Mouse (Mus musculus) frontal cortex, postnatal 25 days (tissue): ENCODE results near the gene Fbxo3.
"Not testable (repeated sequence)": the region's sequence is repeated elsewhere in the genome, so short reads cannot be mapped to it uniquely, and the experiment has no call there.

Experiments used
- DNase-seq, 2 experiments: peaks; one replicate each; pipeline ENCODE4 v3.0.0; 2022; ENCODE audit warnings: low spot score in 2 of 2

Gene Fbxo3

DNA sequence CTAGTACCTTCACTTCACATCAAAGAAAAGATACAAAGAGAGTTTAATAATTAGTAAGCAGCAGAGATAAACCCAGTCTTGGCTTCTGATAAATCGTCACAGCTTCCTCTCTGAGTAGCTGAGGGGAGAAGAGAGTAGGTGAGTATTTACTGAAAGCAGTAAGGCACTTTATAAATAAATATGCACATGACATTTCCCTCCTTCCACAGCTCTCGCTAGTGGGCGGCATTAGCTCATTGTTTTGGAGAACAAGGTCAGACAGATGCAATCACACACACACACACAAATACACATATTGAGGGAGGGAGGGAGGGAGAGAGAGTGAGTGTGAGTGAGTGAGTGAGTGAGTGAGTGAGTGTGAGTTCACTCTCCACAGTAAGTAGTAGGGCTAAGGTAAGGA lies 8.8 kb downstream of the Fbxo3 start:
- no peak for DNase-seq

DNA sequence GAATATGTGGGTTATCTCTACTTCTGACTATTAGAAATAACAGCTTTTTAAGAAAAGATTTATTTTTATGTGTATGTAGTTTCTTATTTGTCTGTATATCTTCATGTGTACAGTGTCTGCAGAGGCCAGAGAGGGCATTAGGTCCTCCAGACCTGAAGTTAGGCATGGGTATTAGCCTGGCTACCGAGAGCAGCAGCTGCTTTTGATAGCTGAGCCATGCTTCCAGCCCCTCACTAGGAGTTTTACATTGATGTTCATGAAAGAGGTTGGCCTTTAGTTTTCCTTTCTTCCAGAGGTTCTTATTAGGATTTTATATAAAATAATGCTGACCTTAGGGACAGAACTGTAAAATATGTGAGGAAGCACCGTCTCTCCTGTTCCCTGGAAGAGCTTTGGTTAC lies 10.7 kb downstream of the Fbxo3 start:
- DNase-seq = no peak

DNA sequence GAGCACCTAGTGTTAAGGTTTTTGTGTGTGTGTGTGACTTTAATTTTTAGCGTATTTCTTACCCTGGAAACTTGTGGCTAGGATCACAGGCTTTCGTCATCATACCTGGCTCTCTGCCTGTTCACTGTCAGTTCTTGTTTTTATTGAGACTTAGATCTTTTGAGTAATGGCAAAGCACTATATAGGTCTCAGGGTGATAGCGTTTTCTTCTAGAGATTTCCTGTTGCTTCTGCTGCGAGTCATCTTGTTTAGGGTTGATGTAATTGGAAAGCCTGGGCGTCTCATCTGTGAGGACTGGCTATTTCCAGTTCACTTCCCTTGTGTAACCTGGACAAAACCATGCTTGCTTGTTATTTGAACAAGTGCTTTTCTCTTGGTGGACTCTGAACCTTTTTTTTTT lies 14.1 kb downstream of the Fbxo3 start:
- no peak for DNase-seq

DNA sequence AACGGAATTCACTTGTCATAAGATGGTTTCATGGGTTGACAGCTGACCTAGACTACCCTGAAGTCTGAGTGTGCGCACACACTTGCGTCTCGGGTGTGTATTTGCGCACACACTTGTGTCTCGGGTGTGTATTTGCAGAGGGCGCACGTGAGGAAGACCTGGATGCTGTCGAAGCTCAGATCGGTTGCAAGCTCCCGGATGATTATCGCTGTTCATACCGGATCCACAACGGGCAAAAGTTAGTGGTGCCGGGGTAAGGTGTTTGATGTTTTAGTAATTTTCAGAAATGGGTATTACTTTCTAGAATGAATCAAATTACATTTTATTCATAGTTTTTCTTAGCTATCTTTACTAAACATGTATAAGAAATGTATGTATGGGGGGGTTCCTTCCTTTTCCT lies 15.2 kb downstream of the Fbxo3 start:
- no peak for DNase-seq

DNA sequence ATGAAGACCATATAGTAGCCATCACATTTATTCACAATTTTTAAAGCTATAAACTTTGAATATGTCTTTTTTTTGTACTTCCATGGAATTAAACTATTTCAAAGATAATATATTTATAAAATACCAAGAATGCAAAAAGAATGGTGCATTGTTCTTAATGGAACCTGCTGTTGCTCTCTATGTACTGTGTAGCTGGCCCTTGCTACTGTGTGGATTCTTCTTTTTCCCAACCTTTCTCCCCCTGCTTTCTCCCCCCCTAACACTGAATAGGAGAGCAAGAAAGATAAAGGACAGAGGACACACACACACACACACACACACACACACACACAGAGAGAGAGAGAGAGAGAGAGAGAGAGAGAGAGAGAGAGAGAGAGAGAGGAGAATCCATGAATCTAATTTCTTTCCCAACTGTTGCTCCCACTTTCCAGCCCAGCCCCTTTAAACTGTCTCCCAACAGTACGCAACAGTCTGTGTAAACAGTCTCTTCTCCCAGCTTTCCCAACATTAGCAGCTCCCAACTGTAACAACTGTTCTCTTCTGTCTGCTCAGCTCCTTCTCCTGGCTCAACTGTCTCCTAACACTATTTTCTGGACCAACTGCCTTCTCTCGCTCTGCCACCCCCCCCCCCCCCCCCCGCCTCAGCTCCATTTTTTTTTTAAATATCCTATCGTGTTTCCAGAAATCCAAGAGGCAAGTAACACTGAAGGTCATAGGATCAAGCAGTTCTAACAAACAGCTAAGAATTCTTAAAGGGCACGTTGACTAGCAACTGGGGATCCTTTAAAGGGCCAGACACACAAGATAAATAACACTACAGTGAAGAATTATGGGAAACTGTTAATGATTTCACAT lies 16.3 kb downstream of the Fbxo3 start:
- no peak for DNase-seq

DNA sequence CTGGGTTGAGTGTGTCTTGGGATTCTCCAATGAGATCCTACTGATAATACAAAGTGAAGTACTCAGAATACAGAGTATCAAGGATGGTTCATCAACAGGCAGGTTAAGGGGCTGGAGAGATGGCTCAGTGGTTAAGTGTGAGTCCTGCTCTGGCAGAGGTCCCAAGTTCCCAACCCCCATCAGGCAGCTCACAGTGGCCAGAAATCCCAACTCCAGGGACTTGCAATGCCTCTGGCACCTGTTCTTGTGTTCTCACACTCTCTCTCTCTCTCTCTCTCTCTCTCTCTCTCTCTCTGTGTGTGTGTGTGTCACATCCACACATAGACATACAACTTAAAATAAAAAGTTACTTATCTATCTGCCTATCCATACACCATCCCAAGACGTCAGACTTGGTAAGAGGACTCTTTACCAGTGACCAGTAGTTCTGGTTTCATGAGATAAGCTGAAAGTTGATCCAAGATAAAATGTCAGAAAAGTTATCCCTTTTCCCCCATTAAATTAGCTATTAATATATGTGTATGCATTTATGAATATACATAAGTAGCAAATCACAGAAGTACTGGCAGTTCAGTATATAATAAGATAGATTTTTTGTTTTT lies 17.1 kb downstream of the Fbxo3 start:
- no peak for DNase-seq

DNA sequence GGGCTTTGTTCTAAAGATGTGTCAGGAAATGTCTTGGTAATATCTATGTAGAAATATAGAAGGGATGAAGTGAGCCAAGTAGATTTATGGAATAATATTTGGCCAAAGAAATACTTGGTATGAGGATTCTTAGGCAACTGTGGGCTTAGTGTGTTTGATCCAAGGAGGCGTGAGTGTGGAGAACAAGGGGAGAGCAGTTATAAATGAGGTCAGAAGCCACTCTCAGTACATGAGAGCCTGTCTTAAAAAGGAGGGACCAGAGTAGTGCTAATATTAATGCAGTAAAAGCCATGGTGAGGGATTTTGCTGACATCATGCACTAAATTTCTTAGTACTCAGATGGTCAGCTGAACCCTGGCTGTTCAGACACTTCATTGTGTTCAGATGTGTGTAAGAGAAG lies 30.9 kb downstream of the Fbxo3 start:
- DNase-seq = no peak

DNA sequence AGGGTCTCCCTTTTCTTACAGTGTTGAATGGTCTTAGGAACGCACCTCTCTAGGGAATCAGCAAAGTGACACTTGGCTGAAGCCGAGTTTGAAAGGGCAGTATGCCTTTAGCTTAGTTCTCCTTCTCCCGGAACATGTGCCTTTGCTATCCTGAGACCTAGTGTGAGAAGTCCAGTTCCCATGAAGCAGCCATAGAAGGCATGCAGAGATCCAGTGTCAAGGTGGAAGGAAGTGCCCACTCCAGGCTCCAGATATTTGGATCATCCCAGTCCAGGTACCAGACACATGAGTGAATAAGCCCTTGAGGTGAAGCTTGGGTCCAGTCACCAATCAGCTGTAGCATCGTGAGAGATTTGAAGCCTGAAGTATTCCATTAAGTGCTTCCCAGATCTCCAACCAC lies 31.4 kb downstream of the Fbxo3 start:
- no peak for DNase-seq

DNA sequence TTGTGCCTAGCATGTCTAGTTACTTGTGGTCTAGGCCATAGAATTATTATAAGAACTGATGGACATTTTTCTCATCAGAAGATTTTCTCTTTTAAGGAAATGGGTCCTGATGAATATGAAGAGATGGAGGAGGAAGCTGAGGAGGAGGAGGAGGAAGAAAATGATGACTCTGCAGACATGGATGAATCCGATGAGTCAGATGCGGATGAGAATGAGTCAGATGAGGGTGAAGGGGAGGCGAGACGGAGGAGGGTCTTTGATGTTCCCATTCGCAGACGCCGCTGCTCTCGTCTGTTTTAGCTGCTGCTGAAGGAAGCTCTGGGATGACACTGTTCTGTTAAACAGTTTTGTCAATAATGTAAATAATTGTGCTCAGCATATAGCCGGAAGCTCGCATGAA lies 32.3 kb downstream of the Fbxo3 start:
- no peak for DNase-seq

DNA sequence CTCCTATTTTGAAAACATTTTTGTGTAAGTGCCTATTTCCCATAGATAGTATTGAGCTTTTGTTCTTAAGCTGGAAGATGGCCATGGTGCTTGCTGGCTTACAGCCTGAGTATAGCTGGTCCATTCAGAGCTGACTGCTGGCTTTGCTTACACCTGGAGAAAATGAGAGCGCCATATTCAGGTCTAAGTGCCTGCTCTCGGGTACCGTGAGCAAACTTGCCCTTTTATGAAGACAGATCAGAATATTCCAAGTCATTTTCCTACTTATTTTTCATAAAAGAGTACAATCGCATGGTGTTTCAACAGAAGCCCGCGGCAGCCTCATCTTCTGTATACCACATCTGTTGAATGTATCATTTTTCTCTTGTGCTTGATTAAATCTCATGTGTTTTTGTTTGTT lies 33.5 kb downstream of the Fbxo3 start:
- no peak for DNase-seq

DNA sequence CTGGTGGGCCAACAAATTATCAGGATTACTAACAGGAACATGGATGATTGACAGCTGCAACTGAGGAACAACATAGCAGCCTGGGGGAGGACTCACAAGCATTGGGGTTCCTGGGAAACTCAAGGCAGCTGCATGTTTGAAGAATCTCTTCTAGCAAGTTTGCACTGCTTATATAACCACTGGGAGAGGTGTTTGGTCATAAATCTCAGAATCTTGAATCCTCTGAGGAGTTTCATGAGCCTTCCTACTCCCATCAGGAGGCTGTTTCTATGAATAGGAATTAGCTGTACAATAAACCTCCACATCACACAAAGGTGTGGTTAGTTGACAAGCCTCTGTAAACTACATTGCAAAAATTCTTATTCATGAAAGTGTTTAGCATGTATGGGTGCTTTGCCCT lies 35.1 kb downstream of the Fbxo3 start:
- no peak for DNase-seq

DNA sequence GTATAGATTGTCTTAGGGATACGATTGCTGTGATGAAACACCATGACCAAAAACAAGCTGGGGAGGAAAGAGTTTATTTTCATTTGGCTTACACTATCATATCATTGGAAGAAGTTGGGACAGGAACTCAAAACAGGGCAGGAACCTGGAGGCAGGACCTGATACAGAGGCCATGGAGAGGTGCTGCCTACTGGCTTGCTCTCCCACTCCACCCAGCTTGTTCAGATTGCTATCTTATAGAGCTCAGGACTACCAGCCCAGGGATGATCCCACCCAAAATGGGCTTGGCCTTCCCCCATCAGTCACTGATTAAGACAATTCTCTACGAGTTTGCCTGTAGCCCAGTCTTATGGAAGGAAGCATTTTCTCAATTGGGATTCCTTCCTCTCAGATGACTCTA lies 36.6 kb downstream of the Fbxo3 start:
- no peak for DNase-seq

DNA sequence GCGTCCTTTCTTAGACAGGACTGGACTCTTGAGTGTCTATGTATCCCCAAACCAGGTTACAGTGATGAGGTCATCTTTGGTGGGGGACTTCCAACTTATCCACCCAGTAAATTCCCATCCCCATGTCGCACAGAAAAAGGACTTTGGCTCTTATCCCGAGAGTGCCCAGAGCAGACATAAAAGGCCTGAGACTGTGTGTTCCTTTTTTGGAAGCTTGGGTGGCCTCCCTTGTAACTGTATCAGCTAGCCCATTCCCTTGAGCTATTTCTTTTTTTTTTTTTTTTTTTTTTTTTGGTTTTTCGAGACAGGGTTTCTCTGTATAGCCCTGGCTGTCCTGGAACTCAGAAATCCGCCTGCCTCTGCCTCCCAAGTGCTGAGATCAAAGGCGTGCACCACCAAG lies 38.0 kb downstream of the Fbxo3 start, which contains the start of gene Gm10912:
TSS of gene Gm10912 (plus strand) at position 301 of the 400 bp plus-strand sequence.
- DNase-seq = not testable (repeated sequence)

DNA sequence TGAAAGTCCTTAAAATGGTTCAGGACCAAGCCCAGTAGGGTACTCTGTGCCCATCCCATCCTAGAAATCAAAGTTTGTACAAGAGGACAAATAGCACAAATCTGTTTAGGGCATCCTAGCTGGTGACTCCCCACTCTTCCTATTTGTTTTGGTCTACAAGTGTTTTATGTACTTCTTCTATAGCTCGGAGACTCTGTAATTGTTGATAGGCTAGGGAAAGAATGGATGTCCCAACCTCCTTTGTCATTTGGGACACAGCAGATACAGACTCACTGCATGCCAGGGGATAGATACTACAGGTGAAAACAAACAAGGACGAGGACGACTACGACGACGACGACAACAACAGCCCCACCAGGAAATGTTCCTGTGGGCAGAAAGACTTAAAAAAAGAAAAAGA lies 40.9 kb downstream of the Fbxo3 start, which contains the start of gene Gm10799:
TSS of gene Gm10799 (minus strand) at position 101 of the 400 bp plus-strand sequence.
- DNase-seq = not testable (repeated sequence)

DNA sequence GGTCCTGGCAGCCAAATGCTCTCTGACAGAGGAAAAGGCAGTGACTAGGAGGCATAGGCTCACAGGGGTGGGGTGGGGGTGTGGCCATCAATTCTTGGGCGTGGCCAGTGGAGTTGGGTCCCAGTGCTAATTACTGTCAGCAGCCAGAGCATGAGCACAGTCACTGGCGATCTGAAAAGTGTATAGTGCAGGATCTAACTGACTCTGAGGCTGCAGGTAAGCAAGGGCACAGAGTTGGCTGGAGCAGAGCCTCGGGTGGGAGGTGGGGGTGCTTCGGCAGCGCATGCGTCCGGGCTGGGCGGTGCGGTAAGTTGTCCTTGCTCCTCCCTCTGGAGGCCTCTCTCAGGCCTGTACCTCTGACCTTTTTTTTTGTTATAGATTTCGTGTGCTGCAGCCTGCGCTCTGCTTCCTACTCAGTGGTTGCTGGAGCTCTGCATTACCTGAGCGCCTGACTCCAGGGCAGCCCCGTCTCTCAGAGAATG lies 42.2 kb downstream of the Fbxo3 start, which contains the start of gene Cd59b:
TSS of gene Cd59b (plus strand) at position 146 of the 482 bp plus-strand sequence.
- no peak for DNase-seq

DNA sequence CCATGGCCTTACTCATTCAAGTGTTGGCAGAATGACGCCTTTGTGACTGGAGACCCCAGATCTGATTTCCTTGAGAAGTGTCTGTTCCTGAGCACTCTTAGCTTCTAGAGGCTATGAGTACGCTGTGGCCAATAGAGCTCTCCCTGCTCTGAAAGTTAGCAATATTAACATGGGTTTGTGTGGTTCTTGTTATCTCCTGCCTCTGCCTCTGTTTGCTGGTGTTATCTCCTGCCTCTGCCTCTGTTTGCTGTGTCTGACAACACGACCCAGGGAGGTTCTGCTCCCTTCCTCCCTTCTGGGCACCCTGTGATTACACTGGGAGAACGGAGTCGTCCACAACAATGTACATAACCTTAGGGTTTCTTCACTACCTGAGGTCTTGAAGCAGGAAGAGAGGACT lies 50.8 kb downstream of the Fbxo3 start:
- not testable (repeated sequence) for DNase-seq

DNA sequence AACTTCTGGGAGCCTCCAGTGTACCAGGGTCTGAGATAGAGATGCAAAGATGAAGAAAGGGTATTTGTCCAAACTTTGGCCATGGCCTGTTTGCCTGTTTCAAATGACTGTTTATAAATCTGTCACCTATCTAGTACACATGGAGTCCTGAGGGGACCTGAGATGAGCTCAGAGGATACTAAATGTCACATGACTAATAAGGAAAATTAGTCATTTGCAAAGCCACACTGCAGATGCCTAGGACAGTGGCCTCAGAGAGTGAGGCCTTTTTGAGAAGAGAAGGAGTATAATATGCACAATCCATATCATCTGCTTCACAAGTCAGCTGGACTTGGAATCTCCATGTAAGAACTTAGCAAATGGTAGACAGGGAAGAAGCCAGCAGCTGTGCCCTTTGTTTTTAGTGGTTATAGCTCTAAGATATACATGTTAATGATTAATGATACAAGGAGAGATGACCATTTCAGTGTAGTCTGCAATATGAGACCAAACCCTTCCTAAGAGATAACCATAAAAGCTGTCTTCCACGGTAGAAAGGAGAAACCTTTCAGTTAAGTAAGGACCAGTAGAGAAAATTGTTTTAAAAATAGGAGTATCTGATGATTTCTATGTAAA lies 54.0 kb downstream of the Fbxo3 start:
- DNase-seq = not testable (repeated sequence)

DNA sequence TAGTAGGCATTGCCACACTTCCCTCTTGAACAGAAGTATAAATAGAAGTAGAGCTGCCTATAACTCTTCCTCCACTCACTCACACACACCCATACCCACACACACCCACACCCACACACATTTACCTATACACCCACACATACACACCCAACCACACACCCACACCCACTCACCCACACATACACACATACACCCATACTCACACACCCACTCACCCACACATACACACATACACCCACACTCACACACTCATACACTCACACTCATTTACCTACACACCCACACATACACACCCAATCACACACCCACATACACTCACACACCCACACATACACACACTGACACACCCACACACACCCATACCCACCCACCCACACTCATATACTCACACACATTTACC lies 55.0 kb downstream of the Fbxo3 start:
- DNase-seq = no peak

DNA sequence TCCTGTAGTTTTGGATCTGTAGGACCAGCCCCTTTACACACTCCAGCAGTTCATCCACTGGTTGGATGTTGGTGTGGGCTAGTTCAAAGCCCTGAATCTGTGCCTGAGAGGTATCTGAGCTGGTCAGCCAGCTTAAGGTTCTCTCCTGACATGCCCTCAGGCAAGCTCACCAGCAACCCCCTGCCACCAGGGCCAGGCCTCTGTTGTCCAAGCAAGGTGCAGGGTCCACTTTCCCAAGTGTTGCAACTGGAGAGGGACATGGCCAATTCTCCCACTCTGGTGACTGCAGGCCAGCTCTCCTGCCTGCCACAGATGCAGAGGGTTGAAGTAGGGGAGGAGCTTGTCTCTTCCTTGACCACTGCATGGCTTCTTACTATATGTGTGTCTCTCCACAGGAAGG lies 56.5 kb downstream of the Fbxo3 start:
- not testable (repeated sequence) for DNase-seq

DNA sequence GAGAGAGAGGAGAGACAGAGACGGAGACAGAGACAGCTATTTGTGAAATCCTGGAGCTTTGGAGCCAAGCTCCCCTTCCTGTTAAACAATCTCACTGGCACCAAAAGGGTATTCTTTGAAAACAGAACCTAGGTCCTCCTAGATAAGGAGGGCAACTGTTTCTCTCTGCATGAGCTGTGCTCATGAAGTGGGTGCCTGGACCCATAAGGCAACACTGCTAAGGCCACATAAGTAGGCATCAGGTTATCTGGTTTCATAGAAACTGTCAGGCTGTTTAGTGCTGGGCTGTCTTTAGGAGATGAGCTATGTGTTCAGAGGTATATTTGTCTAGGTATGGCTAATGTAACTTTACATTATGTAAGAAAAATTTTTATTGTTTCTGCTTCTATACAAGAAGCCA lies 60.0 kb downstream of the Fbxo3 start:
- not testable (repeated sequence) for DNase-seq

DNA sequence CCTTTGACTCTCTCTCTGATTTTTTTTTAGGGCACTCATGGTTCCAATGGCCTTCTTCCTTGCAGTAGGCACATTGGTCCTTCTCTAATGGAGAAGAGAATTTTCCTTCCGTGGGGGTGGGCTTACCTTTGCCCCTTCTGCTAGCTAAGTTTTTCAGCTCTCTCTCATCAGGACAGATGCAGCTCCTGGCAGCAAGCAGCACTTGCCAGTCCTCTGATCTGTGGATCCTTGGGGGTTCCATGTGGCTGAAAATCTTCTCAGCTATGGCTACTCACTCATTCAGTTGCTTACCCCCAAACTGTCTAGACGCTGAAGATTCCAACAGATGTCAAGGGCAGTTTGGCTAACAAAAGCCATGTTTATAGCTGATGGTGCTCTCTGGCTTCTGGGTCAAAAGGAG lies 65.8 kb downstream of the Fbxo3 start:
- DNase-seq = no peak

DNA sequence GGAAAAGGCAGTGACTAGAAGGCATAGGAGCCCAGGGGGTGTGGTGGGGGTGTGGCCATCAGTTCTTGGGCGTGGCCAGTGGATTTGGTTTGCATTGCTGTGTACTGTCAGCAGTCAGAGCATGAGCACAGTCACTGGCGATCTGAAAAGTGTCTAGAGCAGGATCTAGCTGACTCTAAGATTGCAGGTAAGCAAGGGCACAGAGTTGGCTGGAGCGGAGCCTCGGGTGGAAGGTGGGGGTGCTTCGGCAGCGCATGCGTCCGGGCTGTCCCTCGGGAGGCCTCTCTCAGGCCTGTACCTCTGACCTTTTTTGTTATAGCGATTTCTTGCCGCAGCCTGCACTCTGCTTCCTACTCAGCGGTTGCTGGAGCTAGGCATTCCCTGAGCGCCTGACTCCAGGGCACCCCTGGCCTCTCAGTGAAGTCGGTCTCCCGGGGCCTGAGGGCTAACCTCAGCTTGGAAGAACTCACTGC lies 68.3 kb downstream of the Fbxo3 start, which contains the start of gene Cd59a:
TSS of gene Cd59a (plus strand) at position 61 of the 473 bp plus-strand sequence.
- peak; percentile 9 to 15 for DNase-seq
